Mouse (Mus musculus) liver, embryonic 14.5 days (tissue): Measurements from ENCODE around the gene Sf3b4.

ENCODE experiments used
- CTCF ChIP-seq: IDR thresholded peaks from 2 replicates; pipeline ENCODE4 v1.5.1; 2016; ENCODE audit warnings: antibody characterized with exemption, low read depth, control low read depth
- EP300 ChIP-seq: IDR thresholded peaks from 2 replicates; pipeline ENCODE4 v1.6.1; 2016; ENCODE audit warnings: antibody characterized with exemption, low read depth

DNA sequence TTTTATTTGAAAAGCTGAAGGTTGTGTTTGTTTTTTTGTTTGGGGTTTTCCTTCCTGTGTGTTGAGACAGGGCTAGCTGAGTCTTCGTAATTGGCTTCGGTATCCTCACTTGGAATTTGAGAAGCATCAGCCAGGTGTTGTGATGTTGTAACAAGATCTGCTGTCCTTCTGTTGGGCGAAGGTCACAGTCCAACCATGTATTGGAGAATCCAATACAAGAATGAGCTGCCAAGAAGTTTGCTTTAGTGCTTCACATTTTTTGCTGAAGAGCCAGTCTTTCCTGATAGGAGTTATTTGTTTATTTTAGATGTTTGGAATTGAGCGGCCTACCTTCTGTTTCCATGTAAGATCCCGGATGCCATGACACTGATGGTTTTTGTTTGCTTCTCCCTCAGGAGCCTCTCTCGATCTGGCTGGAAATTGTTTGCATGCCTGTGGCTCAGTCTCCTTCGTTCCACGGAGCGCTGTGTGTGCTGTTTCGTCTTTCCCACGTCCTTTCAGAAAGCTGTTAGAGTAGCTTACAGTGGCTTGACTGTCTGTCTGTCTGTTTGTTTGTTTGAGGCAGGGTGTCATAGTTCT lies 38.7 kb upstream of the Sf3b4 start:
- TF ChIP-seq CTCF (no peak), EP300 (no peak)
